Mouse (Mus musculus) hindbrain, embryonic 10.5 days (tissue): ENCODE results near the gene Slc12a5. TPM values are rescaled to one million over a fixed set of nuclear protein-coding genes. Genes with fewer than 3 reads are reported as not detected.

Experiments
- DNase-seq: peaks from one replicate; pipeline ENCODE4 v3.0.0-alpha.2; 2017; ENCODE audit warnings: low spot score
- H3K27ac ChIP-seq: fragments of 300-500 bp; sonication (generic); 2 replicates; pipeline ENCODE4 v1.5.1; 2016; ENCODE audit warnings: mild to moderate bottlenecking, moderate library complexity
- H3K27me3 ChIP-seq: fragments of 300-500 bp; sonication (generic); 2 replicates; pipeline ENCODE4 v1.6.1; 2016; ENCODE audit warnings: mild to moderate bottlenecking; ENCODE audit not compliant: poor library complexity, insufficient read depth, severe bottlenecking
- H3K36me3 ChIP-seq: fragments of 300-500 bp; sonication (generic); 2 replicates; pipeline ENCODE4 v1.6.1; 2016; ENCODE audit warnings: mild to moderate bottlenecking, moderate library complexity
- H3K4me1 ChIP-seq: fragments of 300-500 bp; sonication (generic); replicated peaks from 2 replicates; pipeline ENCODE4 v1.6.1; 2016; ENCODE audit warnings: mild to moderate bottlenecking
- H3K4me3 ChIP-seq: fragments of 300-500 bp; sonication (generic); 2 replicates; pipeline ENCODE4 v1.5.1; 2016; ENCODE audit warnings: mild to moderate bottlenecking, moderate library complexity
- H3K9me3 ChIP-seq: fragments of 300-500 bp; sonication (generic); 2 replicates; pipeline ENCODE4 v1.6.1; 2016; ENCODE audit warnings: mild to moderate bottlenecking, moderate library complexity
- WGBS: fragments of 180-500 bp; shearing (Covaris S2); methylation state at CpG from one replicate; pipeline ENCODE4 v1.1.7; 2016; 5-methylcytosine and 5-hydroxymethylcytosine counted together
- polyA plus RNA-seq: library from polyadenylated mRNA; unstranded; fragments of >200 nt; fragmentation: Nextera tagmentation; extraction: Ambion mirVana; gene quantifications from 2 replicates; pipeline ENCODE4 v1.2.1, GENCODE M21; 2016

Slc12a5 gene
- polyA plus RNA-seq, 1 experiment from 2014 or later, result 5.1 TPM

DNA sequence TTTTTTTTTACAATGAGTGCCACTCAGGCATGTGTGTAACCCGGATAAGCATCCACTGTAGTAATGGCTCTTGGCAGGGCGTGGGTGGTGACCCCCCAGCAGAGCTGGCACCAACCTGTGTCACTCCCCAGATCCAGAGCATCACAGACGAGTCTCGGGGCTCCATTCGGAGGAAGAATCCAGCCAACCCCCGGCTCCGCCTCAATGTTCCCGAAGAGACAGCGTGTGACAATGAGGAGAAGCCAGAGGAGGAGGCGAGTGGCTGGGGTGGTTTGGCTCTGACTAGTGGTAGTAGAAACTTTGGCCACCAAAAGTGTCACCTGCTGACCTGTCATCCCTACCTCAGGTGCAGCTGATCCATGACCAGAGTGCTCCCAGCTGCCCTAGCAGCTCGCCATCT is 35.4 kb downstream of the Slc12a5 start:
- peaks cover 32% of the 10 kb centered on the region for H3K4me1 ChIP-seq
- no peaks in the 10 kb centered on the region for H3K9me3 ChIP-seq
- no peak for DNase-seq
- no peak overlapping the region for H3K27ac ChIP-seq
- peaks cover 39% of the 10 kb centered on the region for H3K36me3 ChIP-seq
- H3K4me3 ChIP-seq, result no peak overlapping the region
- peaks cover 71% of the 10 kb centered on the region for H3K27me3 ChIP-seq
- WGBS, result 67% methylated on average over 11 of the region's 11 CpGs

DNA sequence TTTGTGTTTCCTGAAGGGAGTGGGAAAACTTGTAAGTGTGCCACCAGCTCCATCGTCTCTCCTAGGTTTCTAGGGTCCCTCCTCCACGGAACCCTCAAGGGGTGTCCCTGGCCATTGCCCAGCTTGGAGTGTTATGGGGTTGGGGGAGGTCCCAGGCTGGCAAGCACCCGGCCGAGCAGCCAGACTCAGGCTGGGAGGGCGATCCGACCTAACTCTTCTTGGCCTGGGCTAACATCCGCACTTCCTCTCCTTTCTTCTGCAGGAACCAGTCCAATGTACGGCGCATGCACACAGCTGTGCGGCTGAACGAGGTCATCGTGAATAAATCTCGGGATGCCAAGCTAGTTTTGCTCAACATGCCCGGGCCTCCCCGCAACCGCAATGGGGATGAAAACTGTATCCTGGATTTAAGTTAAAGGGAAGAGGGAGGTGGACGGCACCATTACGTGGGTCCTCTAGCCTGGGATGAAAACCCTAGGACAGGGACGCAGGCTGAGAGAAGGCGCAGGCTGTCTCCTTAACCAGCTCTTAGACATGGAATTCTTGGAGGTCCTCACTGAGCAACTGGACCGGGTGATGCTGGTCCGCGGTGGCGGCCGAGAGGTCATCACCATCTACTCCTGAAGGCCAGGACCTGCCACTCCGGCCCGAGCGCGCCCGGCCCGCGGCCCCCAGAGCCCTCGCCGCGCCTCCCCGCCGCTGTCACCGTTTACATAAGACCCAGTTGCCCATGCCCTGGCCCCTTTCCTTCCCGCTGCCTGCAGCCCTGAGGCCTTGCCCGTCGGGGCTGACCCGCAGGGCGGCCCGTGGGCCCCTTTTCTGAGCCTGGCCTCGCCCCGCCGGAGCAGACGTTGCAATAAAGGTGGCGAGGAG is 36.5 kb downstream of the Slc12a5 start:
- Histone ChIP-seq H3K27ac (peak overlapping the region; percentile 9; the same call in 1 of the 2 replicates), H3K9me3 (no peaks in the 10 kb centered on the region), H3K27me3 (peaks cover 71% of the 10 kb centered on the region), H3K36me3 (peaks cover 50% of the 10 kb centered on the region), H3K4me1 (peaks cover 21% of the 10 kb centered on the region), H3K4me3 (peak overlapping the region; percentile 42)
- 10% methylated on average over 49 of the region's 49 CpGs for WGBS
- peak; percentile 26 for DNase-seq

GRCm38 (mm10) chr2:164997721-164998428 is 37.3 kb downstream of the Slc12a5 start:
- H3K9me3 ChIP-seq, result no peaks in the 10 kb centered on the region
- 3% methylated on average over 51 of the region's 52 CpGs for WGBS
- peaks cover 20% of the 10 kb centered on the region for H3K4me1 ChIP-seq
- DNase-seq, result peak; percentile 29
- peak overlapping the region; percentile 42 for H3K4me3 ChIP-seq
- H3K27me3 ChIP-seq, result peaks cover 71% of the 10 kb centered on the region
- H3K27ac ChIP-seq, result peak overlapping the region; percentile 9; the same call in 1 of the 2 replicates
- H3K36me3 ChIP-seq, result peaks cover 58% of the 10 kb centered on the region

- H3K4me1 ChIP-seq, result peaks cover 20% of the 10 kb centered on the region
- 95% methylated on average over 13 of the region's 13 CpGs for WGBS
- H3K9me3 ChIP-seq, result no peaks in the 10 kb centered on the region
- H3K4me3 ChIP-seq, result no peak overlapping the region
- no peak overlapping the region for H3K27ac ChIP-seq
- H3K27me3 ChIP-seq, result peaks cover 35% of the 10 kb centered on the region
- no peak for DNase-seq
- H3K36me3 ChIP-seq, result peaks cover 89% of the 10 kb centered on the region
These were observed 41.4 kb downstream of the Slc12a5 start for GRCm38 (mm10) chr2:165001958-165002357.

GRCm38 (mm10) chr2:165003108-165003507 is 42.5 kb downstream of the Slc12a5 start:
- no peak overlapping the region for H3K4me3 ChIP-seq
- H3K4me1 ChIP-seq, result peaks cover 8% of the 10 kb centered on the region
- H3K27ac ChIP-seq, result no peak overlapping the region
- H3K9me3 ChIP-seq, result no peaks in the 10 kb centered on the region
- peaks cover 100% of the 10 kb centered on the region for H3K36me3 ChIP-seq
- H3K27me3 ChIP-seq, result peaks cover 24% of the 10 kb centered on the region
- DNase-seq, result no peak
- 82% methylated on average over 3 of the region's 3 CpGs for WGBS

- Histone ChIP-seq H3K36me3 (peaks cover 100% of the 10 kb centered on the region), H3K9me3 (no peaks in the 10 kb centered on the region), H3K4me3 (no peak overlapping the region), H3K27me3 (peaks cover 12% of the 10 kb centered on the region), H3K27ac (no peak overlapping the region), H3K4me1 (no peaks in the 10 kb centered on the region)
- WGBS, result 92% methylated on average over 10 of the region's 10 CpGs
- no peak for DNase-seq
These were observed 43.6 kb downstream of the Slc12a5 start for GRCm38 (mm10) chr2:165004237-165004636.

GRCm38 (mm10) chr2:165006813-165007212 is 46.2 kb downstream of the Slc12a5 start:
- 93% methylated on average over 4 of the region's 4 CpGs for WGBS
- no peaks in the 10 kb centered on the region for H3K27me3 ChIP-seq
- no peak overlapping the region for H3K27ac ChIP-seq
- H3K4me1 ChIP-seq, result no peaks in the 10 kb centered on the region
- no peaks in the 10 kb centered on the region for H3K9me3 ChIP-seq
- DNase-seq, result no peak
- peaks cover 100% of the 10 kb centered on the region for H3K36me3 ChIP-seq
- no peak overlapping the region for H3K4me3 ChIP-seq

DNA sequence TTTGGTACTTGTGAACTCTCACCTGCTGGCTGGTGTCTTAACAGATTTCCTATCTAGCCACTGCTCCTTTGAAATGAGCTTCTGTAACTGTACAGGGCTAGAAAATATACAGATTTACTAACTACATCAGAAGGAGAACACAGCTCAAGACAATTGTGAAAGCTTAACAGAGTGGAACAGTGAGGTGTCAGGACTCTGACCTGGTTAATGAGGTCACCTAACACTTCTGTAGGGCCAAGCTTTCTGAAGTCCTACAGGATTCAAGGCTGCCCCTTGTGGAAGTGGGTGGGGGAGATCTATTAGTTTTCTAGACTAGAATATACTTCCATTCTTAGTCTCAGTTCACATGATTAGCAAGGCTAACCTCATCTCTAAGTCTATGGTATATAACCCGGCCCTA is 47.4 kb downstream of the Slc12a5 start:
- 96% methylated on average over 1 of the region's 1 CpGs for WGBS
- Histone ChIP-seq H3K4me1 (no peaks in the 10 kb centered on the region), H3K4me3 (no peak overlapping the region), H3K36me3 (peaks cover 100% of the 10 kb centered on the region), H3K27me3 (no peaks in the 10 kb centered on the region), H3K27ac (no peak overlapping the region), H3K9me3 (no peaks in the 10 kb centered on the region)
- no peak for DNase-seq

DNA sequence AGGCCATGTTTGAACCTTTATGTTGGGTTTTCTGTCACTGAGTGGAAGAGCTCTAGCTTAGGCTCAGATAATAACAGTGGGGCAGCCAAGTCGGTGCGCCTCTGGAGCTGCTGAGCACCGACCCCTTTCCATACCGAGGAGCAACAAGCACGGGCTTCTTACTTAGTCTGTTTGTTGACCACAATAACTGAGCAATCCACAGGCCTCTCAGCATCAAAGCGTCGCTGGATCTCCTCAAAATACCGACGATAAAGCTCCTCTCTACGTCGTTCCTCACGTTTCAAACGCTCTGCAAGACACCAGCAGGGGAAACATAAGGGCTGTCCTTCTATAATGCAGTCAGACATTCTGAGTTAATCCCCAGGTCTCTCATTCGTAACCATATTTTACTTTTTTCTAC is 48.6 kb downstream of the Slc12a5 start:
- no peak overlapping the region for H3K4me3 ChIP-seq
- no peak overlapping the region for H3K27ac ChIP-seq
- 96% methylated on average over 14 of the region's 14 CpGs for WGBS
- H3K27me3 ChIP-seq, result no peaks in the 10 kb centered on the region
- no peaks in the 10 kb centered on the region for H3K4me1 ChIP-seq
- no peaks in the 10 kb centered on the region for H3K9me3 ChIP-seq
- no peak for DNase-seq
- peaks cover 99% of the 10 kb centered on the region for H3K36me3 ChIP-seq

GRCm38 (mm10) chr2:165009581-165009980 is 49.0 kb downstream of the Slc12a5 start:
- Histone ChIP-seq H3K27me3 (no peaks in the 10 kb centered on the region), H3K36me3 (peaks cover 99% of the 10 kb centered on the region), H3K27ac (no peak overlapping the region), H3K4me1 (no peaks in the 10 kb centered on the region), H3K9me3 (no peaks in the 10 kb centered on the region), H3K4me3 (no peak overlapping the region)
- 97% methylated on average over 2 of the region's 2 CpGs for WGBS
- no peak for DNase-seq

DNA sequence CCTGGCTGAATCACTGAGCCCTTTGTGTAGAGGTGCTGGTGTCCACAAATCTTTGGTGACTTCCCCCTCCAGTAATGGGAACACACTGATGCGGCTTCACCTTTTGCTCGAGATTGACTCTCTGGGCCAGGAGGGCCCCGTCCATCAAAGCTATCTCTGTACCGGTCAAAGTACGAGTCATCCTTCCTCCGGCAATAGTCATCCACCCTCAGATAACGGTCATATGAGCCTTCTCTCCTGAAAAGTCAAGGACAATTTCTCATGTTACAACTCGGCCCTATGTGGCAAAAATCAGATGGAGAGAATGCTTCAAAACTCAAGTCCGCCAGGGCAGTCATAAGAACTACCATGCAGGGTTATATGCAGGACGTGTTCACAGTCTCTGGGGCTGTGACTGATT is 49.7 kb downstream of the Slc12a5 start:
- 92% methylated on average over 10 of the region's 10 CpGs for whole genome bisulfite sequencing
- DNase-seq, result no peak

DNA sequence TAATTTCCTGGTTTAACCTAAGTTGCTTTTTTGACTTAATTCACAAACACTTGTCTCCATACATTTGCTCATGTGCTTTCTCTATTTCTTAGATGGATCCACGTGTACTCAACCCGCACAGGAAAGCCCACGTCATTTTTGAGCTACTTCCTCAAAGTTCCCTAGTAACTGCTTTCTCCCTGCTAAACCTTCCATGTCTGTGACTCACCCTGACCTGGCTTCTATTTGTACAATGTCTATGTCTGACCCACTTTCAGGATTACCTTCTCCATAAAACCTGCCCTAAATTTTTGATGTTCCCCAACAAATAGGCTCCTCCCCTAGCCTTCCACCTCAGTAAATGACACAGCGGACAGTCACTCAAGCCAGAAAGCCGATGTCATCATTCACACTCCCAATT is 54.3 kb downstream of the Slc12a5 start:
- Histone ChIP-seq H3K4me3 (no peak overlapping the region), H3K27ac (no peak overlapping the region), H3K9me3 (no peaks in the 10 kb centered on the region), H3K27me3 (no peaks in the 10 kb centered on the region), H3K4me1 (no peaks in the 10 kb centered on the region), H3K36me3 (peaks cover 87% of the 10 kb centered on the region)
- 98% methylated on average over 5 of the region's 5 CpGs for WGBS
- no peak for DNase-seq

More for the DNA sequence above, 49.7 kb downstream of the Slc12a5 start:
- no peaks in the 10 kb centered on the region for H3K4me1 ChIP-seq
- H3K9me3 ChIP-seq, result no peaks in the 10 kb centered on the region
- H3K4me3 ChIP-seq, result no peak overlapping the region
- H3K27me3 ChIP-seq, result no peaks in the 10 kb centered on the region
- peaks cover 92% of the 10 kb centered on the region for H3K36me3 ChIP-seq
- no peak overlapping the region for H3K27ac ChIP-seq

DNA sequence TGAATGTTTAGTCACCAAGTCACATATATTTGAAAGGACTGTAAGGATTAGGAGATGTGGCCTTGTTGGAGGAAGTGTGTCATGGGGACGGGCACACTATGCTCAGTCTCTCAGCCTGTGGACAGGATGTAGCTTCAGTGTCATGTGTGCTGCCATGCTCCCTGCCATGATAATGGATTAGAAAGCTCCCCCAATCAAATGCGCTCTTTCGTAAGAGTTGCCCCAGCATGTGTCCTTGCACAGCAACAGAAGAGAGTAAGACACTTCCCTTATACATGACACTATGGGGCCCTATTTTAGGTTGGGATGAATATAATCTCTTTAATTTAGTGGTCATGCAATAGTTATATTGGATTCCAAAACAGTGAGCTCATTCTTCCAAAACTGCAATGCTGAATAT is 59.9 kb downstream of the Slc12a5 start:
- H3K36me3 ChIP-seq, result peaks cover 72% of the 10 kb centered on the region

More for the DNA sequence above, 59.9 kb downstream of the Slc12a5 start:
- no peak overlapping the region for H3K27ac ChIP-seq
- H3K27me3 ChIP-seq, result no peaks in the 10 kb centered on the region
- DNase-seq, result no peak
- H3K4me1 ChIP-seq, result no peaks in the 10 kb centered on the region
- H3K9me3 ChIP-seq, result no peaks in the 10 kb centered on the region
- H3K4me3 ChIP-seq, result no peak overlapping the region
- 82% methylated on average over 3 of the region's 3 CpGs for WGBS
